Mouse (Mus musculus) testis, adult 2 months (tissue): ENCODE measurements around the gene Gm20695. TPM values are rescaled to one million over a fixed set of nuclear protein-coding genes. Genes with fewer than 3 reads are reported as not detected.

Source experiments
- H3K27ac ChIP-seq: fragments of 200-500 bp; 2 replicates; pipeline ENCODE4 v1.5.1; 2012; ENCODE audit warnings: low read depth, low read length; ENCODE audit not compliant: control insufficient read depth, insufficient read depth
- H3K27me3 ChIP-seq: fragments of 200-500 bp; 2 replicates; pipeline ENCODE4 v1.6.1; 2012; ENCODE audit warnings: mild to moderate bottlenecking, low read length, moderate library complexity; ENCODE audit not compliant: control insufficient read depth, insufficient read depth
- H3K36me3 ChIP-seq: fragments of 200-500 bp; 2 replicates; pipeline ENCODE4 v1.6.1; 2012; ENCODE audit warnings: mild to moderate bottlenecking, low read length; ENCODE audit not compliant: control insufficient read depth, insufficient read depth
- H3K4me1 ChIP-seq: fragments of 200-500 bp; 2 replicates; pipeline ENCODE4 v1.6.1; 2012; ENCODE audit warnings: low read length; ENCODE audit not compliant: control insufficient read depth, insufficient read depth
- H3K4me3 ChIP-seq: fragments of 200-500 bp; 2 replicates; pipeline ENCODE4 v1.5.1; 2012; ENCODE audit warnings: low read depth, mild to moderate bottlenecking, low read length, moderate library complexity, mixed read lengths; ENCODE audit not compliant: control insufficient read depth
- CTCF ChIP-seq: fragments of 200-500 bp; IDR thresholded peaks from 2 replicates; pipeline ENCODE4 v1.5.1; 2012; ENCODE audit warnings: low read depth, mild to moderate bottlenecking, inconsistent platforms, low read length, moderate library complexity; ENCODE audit not compliant: control insufficient read depth, insufficient read depth, insufficient replicate concordance
- POLR2A ChIP-seq: fragments of 200-500 bp; IDR thresholded peaks from 2 replicates; pipeline ENCODE4 v1.6.1; 2012; ENCODE audit warnings: low read depth, mild to moderate bottlenecking, inconsistent platforms, low read length, moderate library complexity; ENCODE audit not compliant: control insufficient read depth
- polyA plus RNA-seq: library from polyadenylated mRNA; depleted of rRNA; stranded (reverse); fragments of >200 nt; gene quantifications from 2 replicates; pipeline ENCODE4 v1.2.3, GENCODE M21; 2012

Gm20695 gene
- polyA plus RNA-seq, 1 experiment: 0.12 TPM

GRCm38 (mm10) chr16:3923515-3923914 lies 39.1 kb downstream of the Gm20695 start:
- TF ChIP-seq CTCF: no peak
- no peak for TF ChIP-seq POLR2A

GRCm38 (mm10) chr16:3923966-3924365 lies 39.5 kb downstream of the Gm20695 start:
- H3K27ac ChIP-seq: no peak overlapping the region
- H3K4me1 ChIP-seq: no peaks in the 10 kb centered on the region
- H3K36me3 ChIP-seq: peaks cover 2% of the 10 kb centered on the region
- no peak overlapping the region for H3K4me3 ChIP-seq
- TF ChIP-seq POLR2A (no peak), CTCF (no peak)
- H3K27me3 ChIP-seq: no peaks in the 10 kb centered on the region

More at GRCm38 (mm10) chr16:3923515-3923914, 39.1 kb downstream of the Gm20695 start:
- no peak overlapping the region for H3K27ac ChIP-seq
- H3K27me3 ChIP-seq: no peaks in the 10 kb centered on the region
- H3K4me3 ChIP-seq: no peak overlapping the region
- peaks cover 2% of the 10 kb centered on the region for H3K36me3 ChIP-seq
- no peaks in the 10 kb centered on the region for H3K4me1 ChIP-seq

DNA sequence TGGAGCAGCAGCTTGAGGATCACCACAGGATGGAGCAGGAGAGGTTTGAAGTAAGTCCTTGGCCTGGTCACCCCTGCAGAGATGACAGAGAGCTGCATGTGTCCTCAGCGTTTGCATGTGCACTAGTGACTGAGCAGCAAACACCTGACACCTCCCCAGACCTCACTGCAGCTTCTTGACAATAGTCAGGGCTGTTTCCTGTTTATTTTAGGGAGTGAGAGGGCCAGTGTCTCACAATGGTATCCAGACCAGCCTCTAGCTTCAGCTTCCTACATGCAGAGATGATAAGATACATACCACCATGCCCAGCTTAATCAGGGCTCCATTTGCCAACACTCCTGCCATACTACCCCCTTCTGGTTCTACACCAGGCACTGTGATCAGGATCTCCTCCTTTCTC lies 44.1 kb downstream of the Gm20695 start:
- Histone ChIP-seq H3K4me1 (no peaks in the 10 kb centered on the region), H3K36me3 (peaks cover 2% of the 10 kb centered on the region), H3K27me3 (no peaks in the 10 kb centered on the region), H3K27ac (no peak overlapping the region), H3K4me3 (no peak overlapping the region)
- TF ChIP-seq POLR2A (no peak), CTCF (no peak)

DNA sequence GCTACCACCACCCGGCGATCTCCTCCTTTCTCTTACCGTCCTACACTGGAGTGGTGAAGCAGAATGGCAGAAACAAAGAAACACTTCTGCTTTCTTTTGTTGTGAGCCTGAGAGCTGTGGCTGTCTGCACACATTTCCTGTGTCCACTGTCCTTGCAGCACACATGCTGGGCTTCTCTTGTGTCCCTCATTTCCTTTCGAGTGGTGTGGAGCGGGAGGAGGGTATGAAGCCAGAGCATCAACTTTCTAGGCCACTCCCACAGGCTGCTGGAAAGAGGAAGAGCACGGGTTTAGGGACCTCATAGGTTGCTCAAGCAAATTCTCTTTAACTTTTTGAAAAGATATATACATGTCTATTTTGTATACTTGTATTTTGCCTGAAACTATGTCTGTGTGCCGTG lies 44.7 kb downstream of the Gm20695 start:
- Histone ChIP-seq H3K27me3 (no peaks in the 10 kb centered on the region), H3K4me1 (no peaks in the 10 kb centered on the region), H3K27ac (no peak overlapping the region), H3K4me3 (no peak overlapping the region), H3K36me3 (no peaks in the 10 kb centered on the region; the same call in none of the 2 replicates)
- no peak for TF ChIP-seq POLR2A
- no peak for TF ChIP-seq CTCF

DNA sequence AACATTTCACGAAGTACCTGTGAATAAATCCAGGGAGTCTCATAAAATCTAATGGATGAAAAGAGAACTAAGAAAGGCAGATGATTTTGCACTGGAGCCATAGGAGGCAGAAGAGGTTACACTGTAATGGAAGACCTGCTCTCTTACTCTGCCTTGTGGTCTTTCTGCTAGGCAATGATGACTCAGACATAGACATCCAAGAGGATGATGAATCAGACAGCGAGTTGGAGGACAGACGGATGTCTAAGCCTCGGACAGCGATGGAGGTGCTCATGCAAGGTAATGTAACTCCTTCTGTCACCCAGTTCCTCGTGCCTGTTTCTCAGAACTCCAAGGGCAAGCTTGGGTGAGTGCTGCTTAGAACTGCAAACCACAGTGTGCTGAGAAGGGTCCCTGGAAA lies 49.1 kb downstream of the Gm20695 start:
- no peaks in the 10 kb centered on the region; the same call in 1 of the 2 replicates for H3K36me3 ChIP-seq
- no peaks in the 10 kb centered on the region for H3K27me3 ChIP-seq
- no peak overlapping the region for H3K4me3 ChIP-seq
- H3K27ac ChIP-seq: no peak overlapping the region
- no peaks in the 10 kb centered on the region for H3K4me1 ChIP-seq
- TF ChIP-seq POLR2A (no peak), CTCF (no peak)

DNA sequence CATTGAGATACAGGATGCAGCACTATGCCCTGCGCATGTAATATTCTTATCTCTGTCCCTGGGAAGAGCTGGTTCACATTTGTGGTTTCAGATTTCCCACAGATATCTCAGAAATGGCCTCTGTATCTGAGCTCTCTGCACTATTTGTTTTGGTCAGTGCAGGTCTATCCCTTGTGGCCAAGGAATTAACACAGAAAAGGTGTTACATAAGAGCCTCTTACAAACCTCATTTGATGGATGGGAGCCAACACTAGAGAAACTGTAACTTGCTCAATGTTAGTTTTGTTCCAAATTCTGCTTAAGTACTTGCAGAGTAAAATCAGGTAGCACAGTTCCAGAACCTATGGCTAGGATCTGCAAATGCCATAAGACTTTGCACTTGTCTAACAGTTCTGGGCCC lies 49.6 kb downstream of the Gm20695 start:
- H3K4me1 ChIP-seq: no peaks in the 10 kb centered on the region
- no peaks in the 10 kb centered on the region for H3K27me3 ChIP-seq
- TF ChIP-seq POLR2A (no peak), CTCF (no peak)
- H3K36me3 ChIP-seq: peaks cover 1% of the 10 kb centered on the region; the same call in 1 of the 2 replicates
- H3K4me3 ChIP-seq: no peak overlapping the region
- H3K27ac ChIP-seq: no peak overlapping the region

DNA sequence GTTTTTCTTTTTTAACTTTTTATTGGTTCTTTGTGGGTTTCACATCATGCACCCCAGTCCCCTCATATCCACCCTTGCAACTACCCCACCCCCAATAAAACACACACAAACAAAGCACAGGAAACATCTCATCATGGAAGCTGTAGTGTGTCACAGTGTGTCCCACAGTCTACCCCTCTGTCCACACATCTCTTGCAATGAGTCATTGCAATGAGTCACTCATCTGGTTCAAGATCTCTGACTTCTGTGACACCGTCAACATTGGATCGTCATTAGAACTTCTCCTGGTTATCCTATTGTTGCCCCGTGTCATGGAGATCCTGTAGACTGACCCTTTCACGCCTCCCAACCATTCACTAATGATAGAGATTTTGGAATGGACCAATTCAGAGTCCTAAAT lies 50.3 kb downstream of the Gm20695 start:
- Histone ChIP-seq H3K4me1 (no peaks in the 10 kb centered on the region), H3K4me3 (no peak overlapping the region), H3K27ac (no peak overlapping the region), H3K36me3 (peaks cover 1% of the 10 kb centered on the region; the same call in 1 of the 2 replicates), H3K27me3 (no peaks in the 10 kb centered on the region)
- TF ChIP-seq POLR2A: no peak
- TF ChIP-seq CTCF: no peak

GRCm38 (mm10) chr16:3951141-3951540 lies 66.7 kb downstream of the Gm20695 start:
- Histone ChIP-seq H3K4me3 (no peak overlapping the region), H3K27ac (no peak overlapping the region), H3K4me1 (peaks cover 3% of the 10 kb centered on the region), H3K36me3 (no peaks in the 10 kb centered on the region), H3K27me3 (no peaks in the 10 kb centered on the region)
- TF ChIP-seq POLR2A: no peak
- no peak for TF ChIP-seq CTCF
